Mouse (Mus musculus) spleen, postnatal 36 days (tissue): Measurements from ENCODE around the gene Zfp800.

Experiments used
- DNase-seq, 2 experiments: peaks; one replicate each; pipeline ENCODE4 v3.0.0; 2022; ENCODE audit warnings: low spot score in 2 of 2, mixed read lengths in 1 of 2

Zfp800 gene

DNA sequence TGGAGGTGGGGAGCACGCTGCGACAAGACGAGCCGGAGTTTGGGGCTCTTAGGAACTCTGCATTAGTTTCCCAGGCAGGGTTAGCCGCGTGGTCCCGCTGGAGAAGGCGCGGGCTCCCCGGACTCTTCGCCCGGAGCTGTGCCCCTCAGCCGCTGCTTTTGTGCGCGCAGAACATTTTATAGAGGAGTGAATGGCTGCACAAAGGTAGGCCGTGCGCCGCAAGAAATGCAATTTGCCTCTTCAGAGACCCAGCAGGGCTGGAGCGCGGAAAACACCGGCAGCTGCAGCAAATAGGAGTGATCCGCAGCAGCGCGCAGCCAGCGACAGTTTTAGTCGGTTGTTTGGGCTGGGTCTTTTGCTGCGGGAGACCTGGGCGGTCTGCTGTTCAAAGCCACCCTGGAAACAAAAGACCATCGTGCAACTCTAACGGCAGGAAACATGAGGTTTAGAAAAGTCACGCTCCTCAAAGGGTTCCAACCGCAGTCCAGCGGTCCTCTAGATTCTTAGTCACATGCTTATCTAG lies at the start of gene Zfp800:
Gene Zfp800, minus strand, starts transcription at position 325 of the 523 bp plus-strand sequence.
- no peak for DNase-seq

DNA sequence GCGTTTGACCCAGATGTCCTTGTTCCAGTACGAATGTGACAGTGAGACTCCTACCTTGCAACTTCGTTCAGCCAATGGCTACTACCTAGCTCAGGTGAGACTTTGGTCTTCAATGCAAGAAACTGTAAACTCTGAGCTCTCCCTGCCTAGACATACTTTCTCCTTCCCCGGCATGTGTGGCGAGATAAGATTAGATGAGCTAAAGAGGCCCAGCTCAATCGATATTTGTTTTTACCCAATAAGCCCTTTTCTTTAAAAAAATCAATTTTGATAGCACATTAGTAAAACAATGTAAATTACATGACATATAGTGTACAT lies 33.7 kb upstream of the Zfp800 start:
- DNase-seq, result no peak

- DNase-seq, result no peak
Measured at GRCm38 (mm10) chr6:28430795-28431537, 33.2 kb upstream of the Zfp800 start.

GRCm38 (mm10) chr6:28429870-28430269 lies 32.1 kb upstream of the Zfp800 start:
- DNase-seq, result no peak

GRCm38 (mm10) chr6:28428290-28428689 lies 30.5 kb upstream of the Zfp800 start, which contains the start of gene Gcc1:
Gene Gcc1, minus strand, starts transcription at chr6:28428390.
- no peak for DNase-seq

DNA sequence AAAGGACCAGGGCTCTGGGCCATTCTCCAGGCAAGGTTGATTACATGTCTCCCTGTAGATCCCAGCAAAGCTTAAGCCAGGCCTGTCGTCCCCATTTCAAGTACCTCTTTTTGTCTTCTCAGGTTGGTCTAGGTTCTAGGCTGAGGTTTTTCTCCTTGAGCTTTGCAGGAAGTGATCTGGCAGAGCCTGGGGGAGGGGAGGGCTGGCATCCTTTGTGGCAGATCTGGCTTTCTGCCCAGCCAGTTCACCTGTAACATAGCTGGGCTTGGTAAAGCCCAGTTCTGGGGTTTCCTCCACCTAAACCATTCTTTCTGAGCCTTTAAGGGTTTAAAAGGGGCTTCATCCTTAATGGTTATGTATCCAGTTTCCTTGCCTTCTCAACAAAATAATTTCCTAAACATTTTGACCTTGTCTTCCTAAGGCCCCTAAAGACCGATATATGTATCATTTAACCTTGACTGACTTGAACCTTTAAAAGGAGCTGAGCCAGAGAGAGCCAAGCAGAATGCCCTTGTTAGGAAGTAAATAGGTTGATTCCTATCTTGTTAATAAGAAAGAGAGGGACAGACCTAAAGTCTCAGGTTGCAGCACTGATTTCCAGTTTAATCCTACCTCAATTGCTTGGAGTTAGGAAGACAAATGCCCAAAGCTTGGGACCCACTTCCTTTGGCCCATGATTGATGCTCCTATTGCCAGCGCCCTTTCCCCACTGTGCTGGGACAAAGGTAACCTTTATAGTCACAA lies 29.5 kb upstream of the Zfp800 start, which contains the start of gene Fscn3:
Gene Fscn3, plus strand, starts transcription at position 694 of the 744 bp plus-strand sequence.
- peak in 1 of 2 experiments; percentile 25 for DNase-seq

DNA sequence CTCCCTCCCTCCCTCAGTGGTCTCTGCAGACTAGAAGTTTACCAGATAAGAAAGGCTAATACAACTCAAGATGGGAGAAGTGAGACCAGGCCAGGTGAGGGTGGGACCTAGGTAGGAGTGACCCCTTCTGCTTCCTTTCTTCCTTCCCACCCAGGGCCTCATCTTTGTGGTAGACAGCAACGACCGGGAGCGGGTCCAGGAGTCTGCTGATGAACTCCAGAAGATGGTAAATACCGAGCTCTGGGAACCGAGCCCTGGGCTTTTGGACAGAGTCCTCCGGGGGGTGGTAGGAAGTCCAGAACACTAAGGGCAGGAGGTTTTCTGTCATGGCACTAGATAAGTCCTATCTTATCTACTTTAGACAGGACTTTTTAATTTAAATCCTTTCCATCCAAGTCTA lies 27.2 kb upstream of the Zfp800 start:
- DNase-seq, result no peak

GRCm38 (mm10) chr6:28423767-28424695 lies 26.2 kb upstream of the Zfp800 start:
- DNase-seq, result peak; percentile 34 to 62

- peak; percentile 92 for DNase-seq
Measured at GRCm38 (mm10) chr6:28423313-28423712, 25.5 kb upstream of the Zfp800 start, which contains the start of gene Arf5. Gene Arf5, plus strand, starts transcription at chr6:28423560.

DNA sequence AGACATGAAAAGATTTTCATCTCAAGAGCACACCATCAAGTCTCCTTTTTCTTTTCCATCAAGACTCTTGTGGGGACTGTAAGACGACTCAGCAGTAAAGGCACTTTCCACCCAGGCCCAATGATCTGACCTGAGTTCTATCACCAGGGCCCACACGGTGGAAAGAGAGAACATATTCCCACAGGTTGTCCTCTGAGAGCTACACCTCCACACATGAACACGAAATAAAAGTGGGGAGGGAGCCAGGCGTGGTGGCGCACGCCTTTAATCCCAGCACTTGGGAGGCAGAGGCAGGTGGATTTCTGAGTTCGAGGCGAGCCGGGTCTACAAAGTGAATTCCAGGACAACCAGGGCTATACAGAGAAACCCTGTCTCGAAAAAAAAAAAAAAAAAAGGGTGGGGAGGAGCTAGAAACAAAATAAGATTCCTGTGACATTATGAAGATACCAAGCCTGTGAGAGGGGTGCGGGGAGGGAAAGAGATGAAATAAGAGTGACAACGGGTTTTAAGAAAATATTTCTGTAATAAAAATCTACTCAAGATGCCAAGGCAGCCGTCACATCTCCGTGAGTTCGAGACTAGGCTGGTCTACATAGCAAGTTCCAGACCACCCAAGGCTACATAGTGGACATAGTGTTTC lies 25.0 kb upstream of the Zfp800 start:
- DNase-seq, result no peak

DNA sequence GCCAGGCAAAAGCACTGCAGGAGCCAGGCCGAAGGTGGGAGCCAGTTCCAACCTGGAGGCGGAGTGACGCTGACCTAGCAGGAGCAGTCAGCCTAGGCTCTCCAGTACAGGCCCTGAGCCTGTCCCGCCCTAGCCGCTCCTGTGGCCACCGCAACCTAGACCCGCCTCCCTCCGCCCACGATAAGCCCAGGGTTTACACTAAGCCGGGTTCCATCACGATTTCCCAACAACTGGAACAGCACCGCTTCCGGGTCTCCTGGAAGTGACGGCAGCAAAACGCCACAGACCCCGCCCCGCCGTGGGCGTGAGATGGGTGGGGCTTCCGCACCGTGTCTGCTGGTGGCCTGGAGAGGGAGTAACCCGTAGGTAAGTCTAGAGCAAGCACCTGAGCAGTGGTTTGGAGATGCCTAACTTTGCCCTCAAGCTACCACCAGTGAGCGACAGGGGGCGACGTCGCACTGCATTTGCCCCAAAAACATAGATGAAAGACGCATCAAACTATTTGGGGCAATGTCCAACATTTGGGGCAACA lies 23.7 kb upstream of the Zfp800 start:
- peak; percentile 94 to 96 for DNase-seq

DNA sequence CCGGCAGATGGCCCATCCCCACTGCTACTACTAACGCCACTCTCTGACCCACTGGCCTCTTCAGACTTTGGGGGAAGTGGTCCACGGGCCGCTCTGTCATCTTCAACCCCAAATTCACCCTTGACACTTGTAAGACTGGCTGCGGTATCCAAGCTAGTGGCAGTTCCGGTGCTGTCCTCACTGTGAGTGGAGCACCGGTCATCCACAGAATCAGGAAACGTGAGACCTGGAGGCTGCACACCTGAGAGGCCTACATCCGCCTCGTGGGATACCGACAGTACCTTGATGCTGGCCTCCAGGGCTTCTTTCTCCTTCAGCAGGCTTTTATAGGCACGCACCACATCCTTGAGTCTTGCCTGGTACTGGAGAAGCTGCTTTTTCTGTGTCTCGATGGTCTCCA lies 23.1 kb upstream of the Zfp800 start:
- DNase-seq, result no peak

GRCm38 (mm10) chr6:28420361-28420760 lies 22.6 kb upstream of the Zfp800 start:
- no peak for DNase-seq

DNA sequence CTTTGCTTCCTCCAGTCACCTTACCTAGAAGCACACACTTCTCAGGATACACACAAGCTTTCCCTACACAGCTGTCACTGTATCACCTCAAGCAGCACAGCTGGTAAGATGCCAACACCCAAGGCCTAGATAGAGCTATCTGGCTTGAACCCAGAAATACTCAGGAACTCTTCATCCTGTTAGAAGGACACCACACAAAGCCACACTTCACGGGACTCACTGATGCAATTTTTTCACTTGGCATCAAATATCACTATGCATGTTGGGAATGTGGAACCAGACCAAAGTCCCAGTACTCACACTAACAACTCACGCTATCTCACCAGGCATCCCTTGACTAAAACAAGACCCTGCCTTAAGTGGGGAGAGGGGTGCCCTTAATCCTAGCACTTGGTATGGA lies 21.9 kb upstream of the Zfp800 start:
- DNase-seq, result peak in 1 of 2 experiments; percentile 37

DNA sequence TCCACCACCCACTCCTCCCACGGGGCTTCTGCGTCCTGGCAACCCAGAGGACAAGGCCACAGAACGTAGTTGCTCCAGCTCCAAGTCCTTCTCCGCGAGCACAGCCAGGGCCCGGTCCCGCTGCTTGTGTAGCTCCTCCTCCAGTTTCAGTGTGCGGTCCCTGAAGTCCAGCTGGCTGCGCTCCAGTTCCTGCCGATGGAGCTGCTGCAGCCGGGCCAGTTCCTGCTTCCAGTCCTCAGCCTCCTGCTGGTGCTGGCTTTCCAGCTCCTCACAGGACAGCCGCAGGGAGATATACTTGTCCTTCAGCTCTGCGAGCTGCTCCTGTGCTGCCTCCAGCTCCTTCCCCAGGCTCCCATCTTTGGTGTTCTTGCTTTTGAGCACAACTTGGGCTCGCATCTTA lies 20.6 kb upstream of the Zfp800 start:
- DNase-seq, result no peak

GRCm38 (mm10) chr6:28416981-28417380 lies 19.2 kb upstream of the Zfp800 start:
- DNase-seq, result no peak

DNA sequence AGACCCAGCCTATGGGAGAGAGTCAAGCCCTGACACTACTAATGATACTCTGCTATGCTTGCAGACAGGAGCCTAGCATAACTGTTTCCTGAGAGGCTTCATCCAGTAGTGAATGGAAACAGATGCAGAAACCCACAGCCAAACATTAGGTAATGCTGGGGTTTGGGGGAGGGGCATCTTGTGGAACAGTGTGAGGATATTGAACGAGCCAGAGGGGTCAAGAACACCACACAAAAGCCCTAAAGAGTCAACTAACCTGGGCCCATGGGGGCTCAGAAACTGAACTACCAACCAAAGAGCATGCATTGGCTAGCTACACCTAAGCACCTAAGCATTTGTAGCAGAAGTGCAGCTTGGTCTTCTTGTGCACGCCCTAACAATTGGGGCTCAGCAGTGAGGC lies 13.4 kb upstream of the Zfp800 start:
- no peak for DNase-seq

GRCm38 (mm10) chr6:28410053-28410452 lies 12.2 kb upstream of the Zfp800 start:
- no peak for DNase-seq

- DNase-seq, result no peak
Measured at GRCm38 (mm10) chr6:28399791-28400190, 2.0 kb upstream of the Zfp800 start.

DNA sequence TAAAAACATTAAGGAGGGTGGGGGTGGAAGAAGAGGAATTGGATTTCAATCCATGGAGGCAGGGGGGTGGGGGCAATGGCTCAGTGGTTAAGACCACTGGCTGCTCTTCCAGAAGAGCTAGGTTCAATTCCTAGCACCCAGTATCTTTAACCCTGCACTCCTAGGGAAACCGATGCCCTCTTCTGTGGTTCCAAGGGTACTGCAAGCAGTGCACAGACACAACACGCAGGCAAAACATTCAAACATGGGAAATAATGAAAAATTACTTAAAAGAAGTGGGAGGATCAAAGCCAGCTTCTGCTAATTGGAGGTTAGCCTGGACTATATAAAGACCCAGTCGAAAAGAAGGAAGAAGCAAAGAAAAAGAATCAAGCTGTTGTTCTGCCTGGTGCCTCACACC lies 921 bp upstream of the Zfp800 start:
- no peak for DNase-seq

GRCm38 (mm10) chr6:28396853-28397457 lies 850 bp downstream of the Zfp800 start:
- DNase-seq, result no peak
